Mouse (Mus musculus) liver, embryonic 15.5 days (tissue): Measurements from ENCODE around the gene Snapin. TPM values are rescaled to one million over a fixed set of nuclear protein-coding genes. Genes with fewer than 3 reads are reported as not detected.

Source experiments
- ATAC-seq: fragments of 200-750 bp; cut with Nextera tagmentation; 2 replicates; pipeline ENCODE4 v1.8.0; 2017; ENCODE audit warnings: moderate number of reproducible peaks, mild to moderate bottlenecking, moderate library complexity; ENCODE audit not compliant: insufficient read depth
- H3K27ac ChIP-seq: fragments of 300-500 bp; sonication (generic); replicated peaks from 2 replicates; pipeline ENCODE4 v1.5.1; 2015; ENCODE audit warnings: mild to moderate bottlenecking, inconsistent platforms
- H3K27me3 ChIP-seq: fragments of 300-500 bp; sonication (generic); 2 replicates; pipeline ENCODE4 v1.6.1; 2015; ENCODE audit warnings: mild to moderate bottlenecking, inconsistent platforms
- H3K36me3 ChIP-seq: fragments of 300-500 bp; sonication (generic); replicated peaks from 2 replicates; pipeline ENCODE4 v1.6.1; 2015; ENCODE audit warnings: moderate library complexity, mild to moderate bottlenecking, inconsistent platforms
- H3K4me1 ChIP-seq: fragments of 300-500 bp; sonication (generic); replicated peaks from 2 replicates; pipeline ENCODE4 v1.6.1; 2015; ENCODE audit warnings: inconsistent platforms
- H3K4me2 ChIP-seq: fragments of 300-500 bp; sonication (generic); 2 replicates; pipeline ENCODE4 v1.6.1; 2015; ENCODE audit warnings: moderate library complexity, mild to moderate bottlenecking, inconsistent platforms
- H3K4me3 ChIP-seq: fragments of 300-500 bp; sonication (generic); replicated peaks from 2 replicates; pipeline ENCODE4 v1.5.1; 2015; ENCODE audit warnings: mild to moderate bottlenecking, inconsistent platforms
- H3K9ac ChIP-seq: fragments of 300-500 bp; sonication (generic); 2 replicates; pipeline ENCODE4 v1.6.1; 2015; ENCODE audit warnings: moderate library complexity, mild to moderate bottlenecking, inconsistent platforms
- H3K9me3 ChIP-seq: fragments of 300-500 bp; sonication (generic); replicated peaks from 2 replicates; pipeline ENCODE4 v1.6.1; 2016; ENCODE audit warnings: inconsistent platforms
- WGBS: fragments of 180-500 bp; shearing (Covaris S2); methylation state at CpG from one replicate; pipeline ENCODE4 v1.1.7; 2015; ENCODE audit warnings: mixed read lengths; ENCODE audit not compliant: insufficient replicate concordance; 5-methylcytosine and 5-hydroxymethylcytosine counted together
- polyA plus RNA-seq: library from polyadenylated mRNA; unstranded; fragments of >200 nt; fragmentation: Nextera tagmentation; extraction: Ambion mirVana; gene quantifications from 2 replicates; pipeline ENCODE4 v1.2.1, GENCODE M21; 2015

Snapin gene
- polyA plus RNA-seq, 1 experiment from 2014 or later: 17.8 TPM

DNA sequence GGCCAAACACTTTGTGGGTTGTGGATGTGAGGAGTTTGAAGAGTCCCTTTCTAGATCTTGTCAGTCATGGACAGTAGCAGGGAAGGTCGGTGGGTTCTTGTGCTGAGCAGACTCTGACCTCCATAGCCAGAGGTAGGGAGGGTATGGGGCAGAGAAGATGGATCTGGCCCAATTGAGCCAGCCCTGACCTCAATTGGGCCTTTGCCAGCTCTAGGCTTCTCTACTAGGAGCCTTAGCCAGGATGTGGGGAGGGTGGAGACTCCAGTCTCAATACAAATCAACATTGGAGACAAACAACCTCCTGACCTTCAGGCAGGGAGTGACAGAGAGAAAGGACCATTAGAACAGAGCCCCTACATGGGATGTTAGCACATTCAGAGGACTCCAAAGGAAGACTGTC, 24.4 kb upstream of the Snapin start:
- H3K4me1 ChIP-seq: peaks cover 28% of the 10 kb centered on the region
- H3K27ac ChIP-seq: no peak overlapping the region
- H3K4me2 ChIP-seq: peak overlapping the region; percentile 98
- WGBS: 28% methylated on average over 1 of the region's 1 CpGs
- H3K4me3 ChIP-seq: peak overlapping the region; percentile 62
- peak overlapping the region; percentile 62 for H3K9ac ChIP-seq
- peaks cover 15% of the 10 kb centered on the region for H3K27me3 ChIP-seq
- 0 out of 2 replicates have a peak, but pooled peaks cover 4% of the 10 kb centered on the region for H3K36me3 ChIP-seq
- no peak for ATAC-seq
- H3K9me3 ChIP-seq: no peaks in the 10 kb centered on the region

DNA sequence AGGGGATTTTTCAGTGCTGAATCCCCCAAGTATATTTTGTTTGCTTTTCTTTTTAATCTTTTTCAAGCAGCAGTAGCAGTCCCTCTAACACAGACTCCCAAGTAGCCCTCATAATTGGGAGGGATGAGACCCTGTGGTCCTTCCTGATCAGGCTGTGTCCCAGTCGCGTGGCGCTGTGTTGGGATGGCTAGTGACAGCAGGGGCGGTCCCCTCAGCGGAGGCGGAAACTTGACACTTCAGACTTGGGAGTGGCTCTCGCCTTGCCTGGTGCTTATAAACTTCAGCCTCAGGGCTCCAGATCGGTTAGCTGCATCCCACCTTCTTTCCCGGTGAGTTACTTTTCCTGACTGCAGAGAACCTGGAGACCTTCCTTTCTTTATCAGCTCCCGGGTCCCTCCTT, 23.9 kb upstream of the Snapin start:
- H3K27ac ChIP-seq: 0 out of 2 replicates have a peak overlapping the region, but pooled peaks have one; percentile 53
- 0% methylated on average over 10 of the region's 10 CpGs for WGBS

DNA sequence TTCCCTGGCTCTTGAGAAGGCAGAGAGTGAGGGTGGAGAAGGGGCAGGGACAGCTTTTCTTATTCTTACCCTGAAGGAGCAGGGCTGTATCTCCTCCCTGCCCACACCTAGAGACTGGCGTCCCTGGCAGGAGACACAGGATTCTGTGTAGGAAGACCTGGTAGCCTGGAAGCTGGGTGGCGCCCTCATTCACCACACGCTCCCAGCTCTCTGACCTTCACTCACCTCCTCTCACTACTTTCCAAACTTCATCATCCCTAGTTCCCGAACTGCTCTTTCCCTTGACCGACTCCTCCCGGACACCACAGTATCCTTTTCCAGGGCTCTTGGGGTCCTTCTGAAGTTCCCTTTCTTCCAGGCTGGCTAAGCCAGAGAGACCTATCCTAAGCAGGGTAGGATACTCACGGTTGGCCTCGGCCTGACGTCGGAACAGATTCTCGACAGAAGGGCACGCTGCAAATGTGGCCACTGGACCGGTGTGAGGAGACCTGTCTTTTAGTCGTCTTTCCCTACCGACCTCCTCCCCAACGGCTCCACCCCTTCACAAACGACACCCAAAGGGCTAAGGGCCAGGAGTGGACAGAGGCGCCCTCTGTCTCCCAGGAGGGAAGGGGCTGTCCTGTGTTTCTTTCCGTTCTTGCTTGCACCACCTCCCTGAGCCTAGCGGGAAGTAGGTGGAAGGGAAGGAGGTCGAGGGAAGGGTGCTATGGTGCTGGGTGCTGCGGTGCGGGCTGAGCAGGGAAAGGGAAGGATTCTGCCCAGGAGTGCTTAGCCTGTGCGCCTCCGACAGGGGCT, 23.2 kb upstream of the Snapin start, which contains the start of the genes S100a1 and S100a13:
TSS of gene S100a1 (minus strand) at position 597 of the 795 bp plus-strand sequence.
TSS of gene S100a13 (plus strand) at position 640 of the 795 bp plus-strand sequence.
- Histone ChIP-seq H3K27ac (peak within 1 kb of the TSS; percentile 53; the same call in 1 of the 2 replicates), H3K4me3 (peak within 1 kb of the TSS; percentile 62), H3K36me3 (0 out of 2 replicates have a peak, but pooled peaks cover 4% of the 10 kb centered on the region), H3K9me3 (no peaks in the 10 kb centered on the region), H3K4me2 (peak within 1 kb of the TSS; percentile 98), H3K27me3 (peaks cover 15% of the 10 kb centered on the region), H3K4me1 (peaks cover 33% of the 10 kb centered on the region), H3K9ac (peak within 1 kb of the TSS; percentile 62)
- 4% methylated on average over 25 of the region's 25 CpGs for WGBS
- ATAC-seq: peak; percentile 38

More for the DNA sequence above, 23.9 kb upstream of the Snapin start:
- H3K27me3 ChIP-seq: peaks cover 15% of the 10 kb centered on the region
- peak; percentile 85 for ATAC-seq
- peak overlapping the region; percentile 62 for H3K9ac ChIP-seq
- H3K4me1 ChIP-seq: peaks cover 30% of the 10 kb centered on the region
- peak overlapping the region; percentile 62 for H3K4me3 ChIP-seq
- H3K36me3 ChIP-seq: 0 out of 2 replicates have a peak, but pooled peaks cover 4% of the 10 kb centered on the region
- H3K9me3 ChIP-seq: no peaks in the 10 kb centered on the region
- H3K4me2 ChIP-seq: peak overlapping the region; percentile 98

DNA sequence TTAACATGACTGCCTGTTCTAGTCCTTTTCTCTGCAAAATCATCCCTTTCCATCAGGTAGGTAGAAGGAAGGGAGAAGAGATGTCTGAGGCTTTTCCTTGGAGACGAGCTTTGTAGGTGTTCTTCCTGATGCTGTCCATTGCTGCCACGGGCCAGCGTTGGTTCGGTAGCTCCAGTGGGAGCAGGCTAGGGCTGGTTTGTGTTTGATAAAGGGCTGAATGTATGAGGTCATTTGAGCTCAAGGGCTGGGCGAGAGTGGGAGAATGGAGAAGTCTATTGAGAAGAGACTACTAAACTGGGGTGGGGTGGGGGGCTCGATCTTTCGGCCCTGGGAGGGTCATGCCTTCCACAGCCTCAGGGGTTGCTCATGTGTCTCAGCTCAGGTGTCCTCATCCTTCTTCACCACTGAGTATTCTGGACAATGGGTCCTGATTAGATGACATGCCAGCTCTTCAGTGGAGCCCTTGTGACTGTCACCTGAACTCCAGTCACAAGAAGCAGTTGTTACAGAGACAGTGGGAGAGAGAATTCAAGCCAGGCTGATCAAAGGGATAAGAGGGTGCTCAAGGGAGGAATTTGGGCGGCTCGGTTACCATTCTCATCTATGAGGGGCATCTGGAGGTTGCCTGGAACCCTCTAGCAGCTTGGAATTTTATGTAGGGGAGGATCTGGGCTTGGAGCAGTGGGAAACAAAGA, 22.3 kb upstream of the Snapin start:
- WGBS: 64% methylated on average over 9 of the region's 9 CpGs
- Histone ChIP-seq H3K27ac (no peak overlapping the region), H3K9ac (no peak overlapping the region), H3K4me3 (peak overlapping the region; percentile 62; the same call in 1 of the 2 replicates), H3K27me3 (peaks cover 15% of the 10 kb centered on the region), H3K4me2 (peak overlapping the region; percentile 98), H3K36me3 (0 out of 2 replicates have a peak, but pooled peaks cover 4% of the 10 kb centered on the region), H3K4me1 (peaks cover 37% of the 10 kb centered on the region), H3K9me3 (no peaks in the 10 kb centered on the region)
- no peak for ATAC-seq

DNA sequence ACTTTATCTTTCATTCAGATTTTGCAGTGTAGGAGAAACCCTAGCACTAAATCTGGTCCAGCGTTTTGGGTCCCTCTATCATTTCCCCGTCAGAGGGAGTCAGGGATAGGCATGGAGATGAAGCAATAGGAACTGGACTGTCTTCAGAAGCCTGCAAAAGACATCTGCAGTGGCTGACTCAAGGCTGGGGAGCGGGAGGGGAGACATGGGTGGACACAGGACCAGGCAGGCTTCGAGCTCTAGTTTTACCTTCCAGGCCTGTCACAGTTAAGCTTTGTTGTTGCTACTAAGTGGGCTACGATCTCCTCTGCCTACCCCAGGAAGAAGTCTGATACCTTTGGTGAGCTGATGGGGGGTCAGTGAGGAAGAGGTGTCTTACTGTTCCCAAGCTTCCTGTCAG, 21.4 kb upstream of the Snapin start:
- H3K9ac ChIP-seq: no peak overlapping the region
- WGBS: 65% methylated on average over 5 of the region's 5 CpGs
- H3K4me1 ChIP-seq: peaks cover 45% of the 10 kb centered on the region
- H3K27me3 ChIP-seq: peaks cover 15% of the 10 kb centered on the region
- no peak overlapping the region for H3K4me2 ChIP-seq
- no peak for ATAC-seq
- no peaks in the 10 kb centered on the region for H3K9me3 ChIP-seq
- peaks cover 10% of the 10 kb centered on the region for H3K36me3 ChIP-seq
- no peak overlapping the region for H3K4me3 ChIP-seq
- H3K27ac ChIP-seq: no peak overlapping the region

DNA sequence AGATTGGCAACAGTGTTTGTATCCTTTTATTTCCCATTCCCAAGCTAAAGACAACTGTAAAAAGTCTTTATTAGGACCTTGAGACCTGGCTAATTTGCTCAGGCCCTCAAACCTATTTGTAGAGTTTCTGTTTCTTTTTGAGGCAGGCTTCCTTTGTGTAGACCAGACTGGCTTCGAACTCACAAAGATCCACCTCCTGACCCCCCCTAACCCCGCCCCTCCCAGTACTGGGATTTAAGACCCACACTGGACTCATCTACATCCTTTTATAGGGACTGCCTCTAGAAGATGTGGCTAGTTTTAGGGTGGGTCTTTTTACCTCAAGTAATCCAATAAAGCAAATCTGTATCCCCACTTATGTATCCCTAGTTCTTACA, 18.9 kb upstream of the Snapin start:
- H3K4me2 ChIP-seq: peak overlapping the region; percentile 84

DNA sequence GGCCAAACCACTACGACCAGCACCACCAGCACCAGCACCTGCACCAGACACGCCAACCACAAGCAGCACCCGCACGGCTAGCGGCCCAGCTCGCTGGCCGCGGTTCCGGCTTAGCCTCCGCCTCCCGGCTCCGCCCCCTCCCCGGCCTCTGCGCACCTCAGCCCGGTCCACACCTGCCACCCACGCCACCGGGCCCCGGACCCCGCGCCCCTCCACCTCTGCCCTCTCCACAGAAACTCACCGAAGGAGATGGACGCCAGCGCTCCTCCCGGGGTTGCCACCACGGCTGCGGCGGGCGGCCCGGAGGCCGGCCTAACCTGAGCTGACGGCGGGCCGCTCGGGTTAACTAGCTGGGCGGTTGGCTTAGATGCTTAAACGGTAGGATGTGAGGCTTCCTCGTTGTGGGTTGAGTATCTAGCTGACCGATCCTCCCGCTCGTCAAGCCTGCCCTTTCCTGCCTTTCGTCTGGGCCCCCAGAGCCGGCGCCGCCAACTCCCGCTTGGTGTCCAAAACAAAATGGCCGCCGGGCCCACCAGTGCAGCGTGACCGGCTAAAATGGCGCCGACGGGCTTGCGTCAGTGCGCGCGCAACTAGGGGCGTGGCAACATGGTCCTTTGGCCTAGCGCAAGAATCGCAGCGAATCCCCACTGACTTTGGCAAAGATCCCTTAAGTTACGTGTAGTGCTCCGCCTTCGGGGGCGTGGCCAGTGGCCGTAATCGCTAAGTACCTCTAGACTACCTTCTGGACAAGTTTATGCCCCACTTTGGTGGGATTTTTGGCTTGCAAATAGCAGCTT, 18.3 kb upstream of the Snapin start, which contains the start of gene Chtop:
TSS of gene Chtop (minus strand) at position 549 of the 797 bp plus-strand sequence.
- peaks cover 40% of the 10 kb centered on the region for H3K36me3 ChIP-seq
- peak within 1 kb of the TSS; percentile 91 for H3K27ac ChIP-seq
- H3K27me3 ChIP-seq: peaks cover 15% of the 10 kb centered on the region
- under 1% methylated on average over 66 of the region's 66 CpGs for WGBS
- no peaks in the 10 kb centered on the region for H3K9me3 ChIP-seq
- peaks cover 31% of the 10 kb centered on the region for H3K4me1 ChIP-seq
- peak within 1 kb of the TSS; percentile 84 for H3K4me3 ChIP-seq
- peak; percentile 93 for ATAC-seq
- peak within 1 kb of the TSS; percentile 94 for H3K9ac ChIP-seq
- H3K4me2 ChIP-seq: peak within 1 kb of the TSS; percentile 84

More for the DNA sequence above, 18.9 kb upstream of the Snapin start:
- Histone ChIP-seq H3K9me3 (no peaks in the 10 kb centered on the region), H3K36me3 (peaks cover 34% of the 10 kb centered on the region), H3K9ac (no peak overlapping the region), H3K27ac (peak overlapping the region; percentile 77), H3K27me3 (peaks cover 15% of the 10 kb centered on the region), H3K4me1 (peaks cover 36% of the 10 kb centered on the region), H3K4me3 (peak overlapping the region; percentile 84)
- 9% methylated on average over 2 of the region's 2 CpGs for WGBS
- ATAC-seq: no peak

DNA sequence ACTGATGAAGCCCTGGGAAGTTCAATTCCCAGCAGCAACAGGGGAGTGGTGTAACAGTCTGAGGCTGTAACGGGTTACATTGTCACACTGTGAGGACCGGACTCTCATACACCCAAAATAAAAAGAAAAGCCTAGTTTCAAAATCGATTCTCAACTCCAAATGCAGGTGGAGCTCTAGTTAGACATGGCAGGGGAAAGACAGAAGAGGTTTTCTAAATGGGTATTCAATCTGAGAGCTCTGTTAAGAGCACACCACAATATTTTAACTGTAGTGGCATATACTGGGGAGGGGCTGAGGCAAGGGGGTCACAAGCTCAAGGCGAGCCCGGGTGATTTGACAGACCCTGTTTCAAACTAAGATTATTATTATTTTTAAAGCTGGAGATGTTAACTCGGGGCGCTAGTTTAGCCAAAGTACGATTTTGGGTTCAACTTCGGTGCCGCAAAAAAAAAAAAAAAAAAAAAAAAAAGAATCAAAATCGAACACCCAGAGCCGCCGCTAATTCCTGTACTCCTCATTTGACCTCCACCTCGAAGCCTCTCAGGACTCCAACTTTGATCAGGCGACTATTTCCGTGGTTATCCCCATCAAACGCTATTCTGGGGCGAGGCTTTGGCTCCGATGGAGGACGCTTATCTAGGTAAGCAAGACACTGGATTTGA, 17.6 kb upstream of the Snapin start:
- ATAC-seq: no peak
- H3K36me3 ChIP-seq: peaks cover 48% of the 10 kb centered on the region
- H3K27ac ChIP-seq: peak overlapping the region; percentile 91
- H3K4me1 ChIP-seq: peaks cover 23% of the 10 kb centered on the region
- H3K9ac ChIP-seq: peak overlapping the region; percentile 94
- peak overlapping the region; percentile 84 for H3K4me3 ChIP-seq
- H3K9me3 ChIP-seq: no peaks in the 10 kb centered on the region
- 1% methylated on average over 20 of the region's 20 CpGs for WGBS
- peaks cover 11% of the 10 kb centered on the region for H3K27me3 ChIP-seq
- H3K4me2 ChIP-seq: peak overlapping the region; percentile 84

DNA sequence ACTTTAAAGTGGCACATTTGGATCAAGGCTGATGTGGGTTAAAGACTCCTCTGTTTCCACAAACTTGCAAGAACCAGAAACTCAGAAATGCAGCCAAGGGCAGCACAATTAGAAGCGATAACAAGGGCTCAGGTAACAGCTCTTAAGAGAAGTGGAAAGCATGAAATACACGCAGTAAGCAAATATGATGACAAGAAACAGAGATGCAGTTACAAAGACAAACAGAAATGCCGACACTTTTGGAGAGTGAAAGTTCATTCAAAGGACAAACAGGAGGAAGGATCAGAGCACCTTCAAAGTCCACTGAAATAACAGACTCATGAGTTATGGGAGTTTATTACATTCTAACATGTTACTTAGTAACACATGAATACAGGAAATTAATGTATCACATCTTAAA, 15.5 kb upstream of the Snapin start:
- no peak overlapping the region for H3K9ac ChIP-seq
- peaks cover 21% of the 10 kb centered on the region for H3K4me1 ChIP-seq
- H3K4me3 ChIP-seq: no peak overlapping the region
- 81% methylated on average over 3 of the region's 3 CpGs for WGBS
- peaks cover 68% of the 10 kb centered on the region for H3K36me3 ChIP-seq
- no peak for ATAC-seq
- no peak overlapping the region for H3K4me2 ChIP-seq
- no peaks in the 10 kb centered on the region for H3K9me3 ChIP-seq
- H3K27ac ChIP-seq: no peak overlapping the region
- no peaks in the 10 kb centered on the region for H3K27me3 ChIP-seq

DNA sequence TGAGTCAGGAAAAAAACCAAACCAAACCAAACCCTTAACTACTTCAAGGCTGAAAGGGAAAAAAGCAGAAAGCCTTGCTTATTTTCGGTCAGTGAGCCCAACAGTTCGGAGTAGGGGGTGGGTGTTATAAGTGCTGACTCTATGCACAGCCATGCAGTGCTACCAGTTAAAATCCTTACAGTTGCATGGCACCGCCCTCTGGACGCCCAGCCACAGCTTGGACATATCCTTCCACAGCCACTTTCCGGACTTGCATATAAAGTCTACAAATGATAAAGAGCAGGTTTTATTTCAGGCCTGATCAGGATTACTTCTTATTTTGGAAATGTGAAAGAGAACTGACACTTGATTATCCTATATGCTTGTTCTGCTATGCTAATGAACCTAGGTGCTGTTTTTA, 14.4 kb upstream of the Snapin start:
- Histone ChIP-seq H3K27me3 (no peaks in the 10 kb centered on the region), H3K4me2 (no peak overlapping the region), H3K27ac (no peak overlapping the region), H3K9ac (no peak overlapping the region), H3K36me3 (peaks cover 72% of the 10 kb centered on the region), H3K4me1 (peaks cover 21% of the 10 kb centered on the region), H3K9me3 (no peaks in the 10 kb centered on the region), H3K4me3 (no peak overlapping the region)
- WGBS: 91% methylated on average over 5 of the region's 5 CpGs
- no peak for ATAC-seq
